Mouse (Mus musculus): ENCODE measurements at regions not wholly inside any gene's neighbourhood (a gene's known extent, or its start where the extent isn't known, plus 50 kb on each side); places are given as distances from the start of the nearest gene placed in this dataset.

- ATAC-seq (replicated peaks; ENCODE audit: low FRiP score, low read depth) (no peak), DNase-seq (ENCODE audit: low spot score) (no peak)
- no peak overlapping the region for H3K4me3 ChIP-seq (replicated peaks; ENCODE audit: low read depth, low read length)
- H3K36me3 ChIP-seq (ENCODE audit: insufficient read depth, low read length), result no peaks in the 10 kb centered on the region
- no peaks in the 10 kb centered on the region for H3K9me3 ChIP-seq (replicated peaks; ENCODE audit: low read length)
- no peak overlapping the region for H3K4me2 ChIP-seq (ENCODE audit: low read length)
- no peak overlapping the region for H3K27ac ChIP-seq
- H3K9ac ChIP-seq (ENCODE audit: low read depth, low read length), result no peak overlapping the region
- no peak for TF ChIP-seq CTCF (IDR thresholded peaks at IDR 0.05; ENCODE audit: low read depth)
- no peaks in the 10 kb centered on the region for H3K4me1 ChIP-seq (replicated peaks; ENCODE audit: insufficient read depth, low read length)
- H3K27me3 ChIP-seq (ENCODE audit: insufficient read depth, low read length), result no peaks in the 10 kb centered on the region
- WGBS, result 64% methylated on average over 3 of the region's 3 CpGs
Observed at GRCm38 (mm10) chr5:82966824-82967223, 388.2 kb downstream of the Tecrl start.

GRCm38 (mm10) chr5:82966180-82966579, 388.8 kb downstream of the Tecrl start:
- Histone ChIP-seq H3K4me2 (ENCODE audit: low read length) (no peak overlapping the region), H3K9me3 (replicated peaks; ENCODE audit: low read length) (no peaks in the 10 kb centered on the region), H3K9ac (ENCODE audit: low read depth, low read length) (no peak overlapping the region), H3K27ac (no peak overlapping the region), H3K4me3 (replicated peaks; ENCODE audit: low read depth, low read length) (no peak overlapping the region), H3K36me3 (ENCODE audit: insufficient read depth, low read length) (no peaks in the 10 kb centered on the region), H3K4me1 (replicated peaks; ENCODE audit: insufficient read depth, low read length) (no peaks in the 10 kb centered on the region), H3K27me3 (ENCODE audit: insufficient read depth, low read length) (no peaks in the 10 kb centered on the region)
- DNase-seq (ENCODE audit: low spot score) (no peak), ATAC-seq (replicated peaks; ENCODE audit: low FRiP score, low read depth) (no peak)
- 77% methylated on average over 5 of the region's 5 CpGs for WGBS
- TF ChIP-seq CTCF (IDR thresholded peaks at IDR 0.05; ENCODE audit: low read depth), result no peak

- no peak overlapping the region for H3K4me3 ChIP-seq (replicated peaks; ENCODE audit: low read depth, low read length)
- no peak overlapping the region for H3K9ac ChIP-seq (ENCODE audit: low read depth, low read length)
- ATAC-seq (replicated peaks; ENCODE audit: low FRiP score, low read depth) (no peak), DNase-seq (ENCODE audit: low spot score) (no peak)
- no peaks in the 10 kb centered on the region for H3K4me1 ChIP-seq (replicated peaks; ENCODE audit: insufficient read depth, low read length)
- H3K36me3 ChIP-seq (ENCODE audit: insufficient read depth, low read length), result no peaks in the 10 kb centered on the region
- no peak overlapping the region for H3K27ac ChIP-seq
- no peak for TF ChIP-seq CTCF (IDR thresholded peaks at IDR 0.05; ENCODE audit: low read depth)
- H3K27me3 ChIP-seq (ENCODE audit: insufficient read depth, low read length), result no peaks in the 10 kb centered on the region
- no peaks in the 10 kb centered on the region for H3K9me3 ChIP-seq (replicated peaks; ENCODE audit: low read length)
- no peak overlapping the region for H3K4me2 ChIP-seq (ENCODE audit: low read length)
- 80% methylated on average over 3 of the region's 3 CpGs for WGBS
Observed at GRCm38 (mm10) chr5:82964513-82964912, 390.5 kb downstream of the Tecrl start.

GRCm38 (mm10) chr5:82956012-82956411, 399.0 kb downstream of the Tecrl start:
- H3K4me2 ChIP-seq (ENCODE audit: low read length), result no peak overlapping the region
- no peak for TF ChIP-seq CTCF (IDR thresholded peaks at IDR 0.05; ENCODE audit: low read depth)
- no peaks in the 10 kb centered on the region for H3K36me3 ChIP-seq (ENCODE audit: insufficient read depth, low read length)
- no peaks in the 10 kb centered on the region for H3K4me1 ChIP-seq (replicated peaks; ENCODE audit: insufficient read depth, low read length)
- no peaks in the 10 kb centered on the region for H3K9me3 ChIP-seq (replicated peaks; ENCODE audit: low read length)
- ATAC-seq (replicated peaks; ENCODE audit: low FRiP score, low read depth) (no peak), DNase-seq (ENCODE audit: low spot score) (no peak)
- H3K27ac ChIP-seq, result no peak overlapping the region
- WGBS, result 77% methylated on average over 3 of the region's 3 CpGs
- H3K9ac ChIP-seq (ENCODE audit: low read depth, low read length), result no peak overlapping the region
- no peak overlapping the region for H3K4me3 ChIP-seq (replicated peaks; ENCODE audit: low read depth, low read length)
- no peaks in the 10 kb centered on the region for H3K27me3 ChIP-seq (ENCODE audit: insufficient read depth, low read length)

GRCm38 (mm10) chr5:82947060-82947459, 407.9 kb downstream of the Tecrl start:
- H3K27ac ChIP-seq, result no peak overlapping the region
- no peaks in the 10 kb centered on the region for H3K4me1 ChIP-seq (replicated peaks; ENCODE audit: insufficient read depth, low read length)
- H3K9ac ChIP-seq (ENCODE audit: low read depth, low read length), result no peak overlapping the region
- TF ChIP-seq CTCF (IDR thresholded peaks at IDR 0.05; ENCODE audit: low read depth), result no peak
- H3K4me3 ChIP-seq (replicated peaks; ENCODE audit: low read depth, low read length), result no peak overlapping the region
- no peak for ATAC-seq (replicated peaks; ENCODE audit: low FRiP score, low read depth)
- no peaks in the 10 kb centered on the region for H3K36me3 ChIP-seq (ENCODE audit: insufficient read depth, low read length)
- H3K9me3 ChIP-seq (replicated peaks; ENCODE audit: low read length), result no peaks in the 10 kb centered on the region
- H3K27me3 ChIP-seq (ENCODE audit: insufficient read depth, low read length), result no peaks in the 10 kb centered on the region
- WGBS, result 79% methylated on average over 1 of the region's 1 CpGs
- no peak overlapping the region for H3K4me2 ChIP-seq (ENCODE audit: low read length)
- no peak for DNase-seq (ENCODE audit: low spot score)

GRCm38 (mm10) chr5:82939786-82940185, 415.2 kb downstream of the Tecrl start:
- WGBS, result 71% methylated on average over 1 of the region's 1 CpGs
- no peak for TF ChIP-seq CTCF (IDR thresholded peaks at IDR 0.05; ENCODE audit: low read depth)

GRCm38 (mm10) chr5:82899347-82899746, 455.6 kb downstream of the Tecrl start:
- Histone ChIP-seq H3K27ac (no peak overlapping the region), H3K9me3 (replicated peaks; ENCODE audit: low read length) (no peaks in the 10 kb centered on the region), H3K27me3 (ENCODE audit: insufficient read depth, low read length) (no peaks in the 10 kb centered on the region), H3K4me3 (replicated peaks; ENCODE audit: low read depth, low read length) (no peak overlapping the region), H3K36me3 (ENCODE audit: insufficient read depth, low read length) (no peaks in the 10 kb centered on the region), H3K9ac (ENCODE audit: low read depth, low read length) (no peak overlapping the region), H3K4me1 (replicated peaks; ENCODE audit: insufficient read depth, low read length) (no peaks in the 10 kb centered on the region), H3K4me2 (ENCODE audit: low read length) (no peak overlapping the region)
- ATAC-seq (replicated peaks; ENCODE audit: low FRiP score, low read depth) (no peak), DNase-seq (ENCODE audit: low spot score) (no peak)
- WGBS, result 60% methylated on average over 3 of the region's 3 CpGs
- no peak for TF ChIP-seq CTCF (IDR thresholded peaks at IDR 0.05; ENCODE audit: low read depth)

More at GRCm38 (mm10) chr5:82939786-82940185, 415.2 kb downstream of the Tecrl start:
- no peaks in the 10 kb centered on the region for H3K27me3 ChIP-seq (ENCODE audit: insufficient read depth, low read length)
- H3K27ac ChIP-seq, result no peak overlapping the region
- no peak overlapping the region for H3K4me2 ChIP-seq (ENCODE audit: low read length)
- ATAC-seq (replicated peaks; ENCODE audit: low FRiP score, low read depth), result no peak
- H3K9me3 ChIP-seq (replicated peaks; ENCODE audit: low read length), result no peaks in the 10 kb centered on the region
- H3K4me1 ChIP-seq (replicated peaks; ENCODE audit: insufficient read depth, low read length), result no peaks in the 10 kb centered on the region
- H3K9ac ChIP-seq (ENCODE audit: low read depth, low read length), result no peak overlapping the region
- DNase-seq (ENCODE audit: low spot score), result no peak
- H3K4me3 ChIP-seq (replicated peaks; ENCODE audit: low read depth, low read length), result no peak overlapping the region
- H3K36me3 ChIP-seq (ENCODE audit: insufficient read depth, low read length), result no peaks in the 10 kb centered on the region

Data from kidney, postnatal 0 days (tissue).